Mouse (Mus musculus) kidney, embryonic 16.5 days (tissue): ENCODE results near the gene Serpina1e. TPM values are rescaled to one million over a fixed set of nuclear protein-coding genes. Genes with fewer than 3 reads are reported as not detected.
"Not testable (repeated sequence)": the region's sequence is repeated elsewhere in the genome, so short reads cannot be mapped to it uniquely, and the experiment has no call there.

Experiments
- ATAC-seq: fragments of 200-750 bp; cut with Nextera tagmentation; 2 replicates; pipeline ENCODE4 v1.8.0; 2017; ENCODE audit warnings: moderate TSS enrichment; ENCODE audit not compliant: low FRiP score, low TSS enrichment
- H3K27ac ChIP-seq: fragments of 300-500 bp; sonication (generic); 2 replicates; pipeline ENCODE4 v1.5.1; 2014; ENCODE audit warnings: low read length
- H3K27me3 ChIP-seq: fragments of 300-500 bp; sonication (generic); 2 replicates; pipeline ENCODE4 v1.6.1; 2014; ENCODE audit warnings: low read length, control low read depth, mixed read lengths; ENCODE audit not compliant: insufficient read depth
- H3K36me3 ChIP-seq: fragments of 300-500 bp; sonication (generic); 2 replicates; pipeline ENCODE4 v1.6.1; 2014; ENCODE audit warnings: low read length, control low read depth, mixed read lengths; ENCODE audit not compliant: insufficient read depth
- H3K4me1 ChIP-seq: fragments of 300-500 bp; sonication (generic); 2 replicates; pipeline ENCODE4 v1.6.1; 2014; ENCODE audit warnings: low read length, control low read depth, mixed read lengths; ENCODE audit not compliant: insufficient read depth
- H3K4me2 ChIP-seq: fragments of 300-500 bp; sonication (generic); replicated peaks from 2 replicates; pipeline ENCODE4 v1.6.1; 2014; ENCODE audit warnings: low read depth, low read length
- H3K4me3 ChIP-seq: fragments of 300-500 bp; sonication (generic); 2 replicates; pipeline ENCODE4 v1.5.1; 2014; ENCODE audit warnings: mild to moderate bottlenecking, low read length
- H3K9ac ChIP-seq: fragments of 300-500 bp; sonication (generic); replicated peaks from 2 replicates; pipeline ENCODE4 v1.6.1; 2014; ENCODE audit warnings: low read length
- H3K9me3 ChIP-seq: fragments of 300-500 bp; sonication (generic); 2 replicates; pipeline ENCODE4 v1.6.1; 2016; ENCODE audit warnings: low read length, control low read depth
- WGBS: fragments of 180-500 bp; shearing (Covaris S2); extraction: QIAGEN DNeasy Blood & Tissue Kit; methylation state at CpG from one replicate; pipeline ENCODE4 v1.1.7; 2014; 5-methylcytosine and 5-hydroxymethylcytosine counted together
- polyA plus RNA-seq: library from polyadenylated mRNA; unstranded; fragments of >200 nt; fragmentation: Nextera tagmentation; extraction: Ambion mirVana; gene quantifications from 2 replicates; pipeline ENCODE4 v1.2.1, GENCODE M21; 2015

Serpina1e gene
- polyA plus RNA-seq, 1 experiment from 2014 or later, result 1.5 TPM

- H3K4me3 ChIP-seq, H3K9ac ChIP-seq, H3K36me3 ChIP-seq, H3K27ac ChIP-seq, H3K9me3 ChIP-seq, H3K4me2 ChIP-seq, H3K4me1 ChIP-seq, H3K27me3 ChIP-seq, ATAC-seq: not testable (repeated sequence)
- 29% methylated on average over 1 of the region's 1 CpGs for WGBS
These were observed 51.0 kb downstream of the Serpina1e start for GRCm38 (mm10) chr12:103907746-103908145.

- not testable (repeated sequence) for H3K36me3 ChIP-seq, H3K9me3 ChIP-seq, H3K9ac ChIP-seq, ATAC-seq, H3K27ac ChIP-seq, H3K4me2 ChIP-seq, H3K4me3 ChIP-seq, H3K4me1 ChIP-seq, H3K27me3 ChIP-seq
- WGBS, result 82% methylated on average over 4 of the region's 4 CpGs
These were observed 53.9 kb downstream of the Serpina1e start, which contains the start of gene Serpina1c for GRCm38 (mm10) chr12:103904837-103905340. Gene Serpina1c (minus strand): TSS chr12:103904887.

DNA sequence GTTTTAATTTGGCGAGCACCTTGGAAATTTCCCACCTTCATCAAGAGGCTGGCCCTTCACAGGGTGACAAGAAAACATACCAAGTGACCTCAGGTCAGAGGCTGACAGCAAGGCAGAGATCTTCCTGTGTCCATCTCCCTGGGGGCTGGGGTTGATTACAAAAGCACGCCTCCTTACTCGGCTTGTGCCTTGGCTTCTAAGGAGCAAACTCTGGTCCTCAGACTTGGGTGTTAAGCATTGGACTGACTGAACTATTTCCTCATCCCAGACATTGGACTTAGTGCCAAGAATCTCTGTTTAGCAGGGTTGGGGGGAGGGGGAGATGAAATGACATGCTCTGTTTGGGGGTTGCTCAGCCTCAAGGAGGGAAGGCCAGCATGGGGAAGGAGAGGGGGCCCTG, 56.8 kb downstream of the Serpina1e start:
- not testable (repeated sequence) for H3K4me1 ChIP-seq, H3K4me2 ChIP-seq, H3K36me3 ChIP-seq, ATAC-seq, H3K9ac ChIP-seq, H3K27me3 ChIP-seq, H3K9me3 ChIP-seq, H3K4me3 ChIP-seq, H3K27ac ChIP-seq
- 75% methylated on average over 3 of the region's 3 CpGs for WGBS

Other genes starting within 250 kb of the Serpina1e start
- 0.87 and 1.5 TPM in 2 replicates for gene Serpina1d, start 185.4 kb downstream of the Serpina1e start, polyA plus RNA-seq
- gene Serpina1b, start 128.6 kb downstream of the Serpina1e start, polyA plus RNA-seq, result 6.7 and 8.0 TPM in 2 replicates
- gene Serpina1a, start 95.4 kb downstream of the Serpina1e start, polyA plus RNA-seq, result 16.3 and 17.4 TPM in 2 replicates
- gene Serpina1c, start 54.1 kb downstream of the Serpina1e start, polyA plus RNA-seq, result 1.1 and 1.5 TPM in 2 replicates
- not detected in 2 replicates for gene Serpina11, start 31.0 kb upstream of the Serpina1e start, polyA plus RNA-seq
- gene Serpina9, start 54.8 kb upstream of the Serpina1e start, polyA plus RNA-seq, result 0.06 TPM in 1 of 2 replicates, not detected in the other
- not detected in 2 replicates for gene Serpina12, start 85.5 kb upstream of the Serpina1e start, polyA plus RNA-seq
- gene Serpina5, start 142.1 kb upstream of the Serpina1e start, polyA plus RNA-seq, result 0.07 TPM in 1 of 2 replicates, not detected in the other
- gene Serpina3a, start 153.7 kb upstream of the Serpina1e start, polyA plus RNA-seq, result not detected in 2 replicates
- not detected in 2 replicates for gene Serpina3b, start 169.0 kb upstream of the Serpina1e start, polyA plus RNA-seq
- gene Serpina3c, start 194.9 kb upstream of the Serpina1e start, polyA plus RNA-seq, result not detected in 2 replicates